Mouse (Mus musculus) heart, adult 11 months (tissue): ENCODE data around the gene B4galnt2.
"Not testable (repeated sequence)": the region's sequence is repeated elsewhere in the genome, so short reads cannot be mapped to it uniquely, and the experiment has no call there.

ENCODE experiments used
- DNase-seq: peaks from one replicate; pipeline ENCODE4 v3.0.0; 2022

The B4galnt2 gene

GRCm38 (mm10) chr11:95914571-95914991 lies at the start of gene B4galnt2:
Gene B4galnt2 (minus strand): TSS chr11:95914891.
- no peak for DNase-seq

- DNase-seq, result no peak
Measured at GRCm38 (mm10) chr11:95963304-95963703, 48.6 kb upstream of the B4galnt2 start.

GRCm38 (mm10) chr11:95959152-95959551 lies 44.5 kb upstream of the B4galnt2 start:
- no peak for DNase-seq

- DNase-seq, result no peak
Measured at GRCm38 (mm10) chr11:95958251-95958650, 43.6 kb upstream of the B4galnt2 start.

- DNase-seq, result no peak
Measured at GRCm38 (mm10) chr11:95957407-95957806, 42.7 kb upstream of the B4galnt2 start.

- no peak for DNase-seq
Measured at GRCm38 (mm10) chr11:95953313-95953712, 38.6 kb upstream of the B4galnt2 start.

- no peak for DNase-seq
Measured at GRCm38 (mm10) chr11:95945838-95946472, 31.3 kb upstream of the B4galnt2 start.

GRCm38 (mm10) chr11:95939828-95940507 lies 25.3 kb upstream of the B4galnt2 start:
- DNase-seq, result no peak

GRCm38 (mm10) chr11:95936409-95936808 lies 21.7 kb upstream of the B4galnt2 start:
- no peak for DNase-seq

- DNase-seq, result not testable (repeated sequence)
Measured at GRCm38 (mm10) chr11:95932168-95932567, 17.5 kb upstream of the B4galnt2 start.

GRCm38 (mm10) chr11:95926398-95926797 lies 11.7 kb upstream of the B4galnt2 start:
- DNase-seq, result no peak

- no peak for DNase-seq
Measured at GRCm38 (mm10) chr11:95925976-95926375, 11.3 kb upstream of the B4galnt2 start.

GRCm38 (mm10) chr11:95924215-95924614 lies 9.5 kb upstream of the B4galnt2 start:
- no peak for DNase-seq

- not testable (repeated sequence) for DNase-seq
Measured at GRCm38 (mm10) chr11:95923477-95923876, 8.8 kb upstream of the B4galnt2 start.

- no peak for DNase-seq
Measured at GRCm38 (mm10) chr11:95921991-95922621, 7.4 kb upstream of the B4galnt2 start.

GRCm38 (mm10) chr11:95916426-95916825 lies 1.7 kb upstream of the B4galnt2 start:
- DNase-seq, result no peak

GRCm38 (mm10) chr11:95915006-95915710 lies 467 bp upstream of the B4galnt2 start:
- no peak for DNase-seq

GRCm38 (mm10) chr11:95913959-95914566 lies 628 bp downstream of the B4galnt2 start:
- no peak for DNase-seq

- DNase-seq, result no peak
Measured at GRCm38 (mm10) chr11:95911579-95911978, 3.1 kb downstream of the B4galnt2 start.

- DNase-seq, result no peak
Measured at GRCm38 (mm10) chr11:95907805-95908524, 6.7 kb downstream of the B4galnt2 start.

- DNase-seq, result no peak
Measured at GRCm38 (mm10) chr11:95904290-95904689, 10.4 kb downstream of the B4galnt2 start.
